Mouse (Mus musculus) G1E (cell line): ENCODE measurements at regions not wholly inside any gene's neighbourhood (a gene's known extent, or its start where the extent isn't known, plus 50 kb on each side); places are given as distances from the start of the nearest gene placed in this dataset.

Experiments used
- ATAC-seq: 2 replicates; pipeline ENCODE4 v1.8.0; 2016; ENCODE audit warnings: mild to moderate bottlenecking; ENCODE audit not compliant: insufficient number of reproducible peaks, poor library complexity, low FRiP score, severe bottlenecking; ENCODE audit errors: extremely low read depth
- DNase-seq: peaks from one replicate; pipeline ENCODE4 v3.0.0; 2012; ENCODE audit warnings: low spot score
- H3K27me3 ChIP-seq: 2 replicates; pipeline ENCODE4 v1.6.1; 2012; ENCODE audit warnings: mild to moderate bottlenecking, low read length, inconsistent platforms; ENCODE audit not compliant: insufficient read depth
- H3K36me3 ChIP-seq: replicated peaks from 2 replicates; pipeline ENCODE3; 2012; ENCODE audit warnings: mild to moderate bottlenecking, inconsistent platforms
- H3K4me1 ChIP-seq: 2 replicates; pipeline ENCODE4 v1.6.1; 2012; ENCODE audit warnings: low read depth, low read length, inconsistent platforms, mixed read lengths; ENCODE audit not compliant: insufficient read depth
- H3K4me3 ChIP-seq: 2 replicates; pipeline ENCODE4 v1.5.1; 2012; ENCODE audit warnings: low read depth, mild to moderate bottlenecking, inconsistent platforms, low read length, moderate library complexity, mixed read lengths
- H3K9me3 ChIP-seq: replicated peaks from 2 replicates; pipeline ENCODE4 v1.6.1; 2012; ENCODE audit warnings: inconsistent platforms
- CTCF ChIP-seq: IDR thresholded peaks from 2 replicates; pipeline ENCODE4 v1.5.1; 2012; ENCODE audit warnings: low read depth, low read length, inconsistent platforms, mixed read lengths
- GATA1 ChIP-seq: IDR thresholded peaks from 2 replicates; pipeline ENCODE4 v1.6.1; 2012; ENCODE audit warnings: borderline replicate concordance, low read length, inconsistent platforms, mixed read lengths
- GATA2 ChIP-seq: IDR thresholded peaks from 2 replicates; pipeline ENCODE4 v1.6.1; 2012; ENCODE audit warnings: low read depth, low read length, inconsistent platforms, borderline replicate concordance
- POLR2AphosphoS5 ChIP-seq: IDR thresholded peaks from 2 replicates; pipeline ENCODE4 v1.6.1; 2012; ENCODE audit warnings: low read depth, low read length, inconsistent platforms; ENCODE audit not compliant: insufficient replicate concordance
- TAL1 ChIP-seq: conservative IDR thresholded peaks from 2 replicates; pipeline ENCODE4 v1.6.1; 2012; ENCODE audit warnings: low read depth, low read length, inconsistent platforms, mixed read lengths

- no peak overlapping the region for H3K4me3 ChIP-seq
- ATAC-seq, result no peak
- no peaks in the 10 kb centered on the region for H3K27me3 ChIP-seq
- no peaks in the 10 kb centered on the region for H3K36me3 ChIP-seq
- DNase-seq, result no peak
- no peak for TF ChIP-seq GATA1
- H3K4me1 ChIP-seq, result no peaks in the 10 kb centered on the region
- no peaks in the 10 kb centered on the region for H3K9me3 ChIP-seq
These were observed 166.2 kb downstream of the Sox4 start for GRCm38 (mm10) chr13:28787331-28787643.

GRCm38 (mm10) chr13:28786629-28787330 lies 166.7 kb downstream of the Sox4 start:
- Histone ChIP-seq H3K36me3 (no peaks in the 10 kb centered on the region), H3K4me3 (no peak overlapping the region), H3K27me3 (no peaks in the 10 kb centered on the region), H3K4me1 (no peaks in the 10 kb centered on the region), H3K9me3 (no peaks in the 10 kb centered on the region)
- ATAC-seq (no peak), DNase-seq (no peak)
- TF ChIP-seq POLR2AphosphoS5 (no peak), CTCF (no peak), GATA1 (no peak), TAL1 (no peak)

- Histone ChIP-seq H3K9me3 (no peaks in the 10 kb centered on the region), H3K4me3 (no peak overlapping the region), H3K36me3 (no peaks in the 10 kb centered on the region), H3K27me3 (no peaks in the 10 kb centered on the region), H3K4me1 (no peaks in the 10 kb centered on the region)
- no peak for TF ChIP-seq GATA2
- ATAC-seq (no peak), DNase-seq (no peak)
These were observed 170.8 kb downstream of the Sox4 start for GRCm38 (mm10) chr13:28782497-28783246.

- no peak overlapping the region for H3K4me3 ChIP-seq
- no peaks in the 10 kb centered on the region for H3K4me1 ChIP-seq
- no peaks in the 10 kb centered on the region for H3K27me3 ChIP-seq
- DNase-seq, result no peak
- no peak for TF ChIP-seq GATA2
- no peak for TF ChIP-seq CTCF
- TF ChIP-seq TAL1, result no peak
- no peak for TF ChIP-seq GATA1
- no peak for TF ChIP-seq POLR2AphosphoS5
- no peaks in the 10 kb centered on the region for H3K36me3 ChIP-seq
- no peaks in the 10 kb centered on the region for H3K9me3 ChIP-seq
- ATAC-seq, result no peak
These were observed 171.4 kb downstream of the Sox4 start for GRCm38 (mm10) chr13:28782081-28782480.

- H3K9me3 ChIP-seq, result no peaks in the 10 kb centered on the region
- no peak for ATAC-seq
- H3K4me1 ChIP-seq, result no peaks in the 10 kb centered on the region
- no peaks in the 10 kb centered on the region for H3K27me3 ChIP-seq
- TF ChIP-seq CTCF (no peak), GATA2 (no peak), POLR2AphosphoS5 (no peak), GATA1 (no peak), TAL1 (no peak)
- no peak overlapping the region for H3K4me3 ChIP-seq
- H3K36me3 ChIP-seq, result no peaks in the 10 kb centered on the region
- DNase-seq, result no peak
These were observed 171.9 kb downstream of the Sox4 start for GRCm38 (mm10) chr13:28781660-28782059.

- TF ChIP-seq TAL1 (no peak), GATA1 (no peak), GATA2 (no peak), CTCF (no peak), POLR2AphosphoS5 (no peak)
- Histone ChIP-seq H3K9me3 (no peaks in the 10 kb centered on the region), H3K4me3 (no peak overlapping the region), H3K4me1 (no peaks in the 10 kb centered on the region), H3K36me3 (no peaks in the 10 kb centered on the region), H3K27me3 (no peaks in the 10 kb centered on the region)
- ATAC-seq, result no peak
- no peak for DNase-seq
These were observed 173.1 kb downstream of the Sox4 start for GRCm38 (mm10) chr13:28780462-28780861.

GRCm38 (mm10) chr13:28775142-28775815 lies 178.2 kb downstream of the Sox4 start:
- DNase-seq (no peak), ATAC-seq (no peak)
- TF ChIP-seq GATA1, result no peak
- TF ChIP-seq CTCF, result no peak
- no peak for TF ChIP-seq TAL1
- no peak for TF ChIP-seq GATA2
- TF ChIP-seq POLR2AphosphoS5, result no peak
- H3K9me3 ChIP-seq, result no peaks in the 10 kb centered on the region
- no peaks in the 10 kb centered on the region for H3K36me3 ChIP-seq
- no peak overlapping the region for H3K4me3 ChIP-seq
- H3K27me3 ChIP-seq, result no peaks in the 10 kb centered on the region
- no peaks in the 10 kb centered on the region for H3K4me1 ChIP-seq
